Mouse (Mus musculus): Measurements from ENCODE around the gene Pax5. TPM values are rescaled to one million over a fixed set of nuclear protein-coding genes. Genes with fewer than 3 reads are reported as not detected.

The Pax5 gene
- polyA plus RNA-seq, 1 experiment from 2014 or later, result 0.34 TPM

GRCm38 (mm10) chr4:44664004-44664766 lies 46.1 kb downstream of the Pax5 start:
- Histone ChIP-seq H3K27ac (ENCODE audit: low read length) (no peak overlapping the region), H3K9me3 (replicated peaks; ENCODE audit: control insufficient read depth, low read length) (no peaks in the 10 kb centered on the region), H3K27me3 (ENCODE audit: control insufficient read depth, insufficient read depth, low read length) (peaks cover 51% of the 10 kb centered on the region), H3K4me2 (ENCODE audit: low read depth, low read length) (peak overlapping the region; percentile 88), H3K9ac (ENCODE audit: low read length) (peak overlapping the region; percentile 39), H3K4me1 (ENCODE audit: control insufficient read depth, insufficient read depth, low read length) (peaks cover 5% of the 10 kb centered on the region; the same call in 1 of the 2 replicates), H3K36me3 (ENCODE audit: control insufficient read depth, insufficient read depth) (no peaks in the 10 kb centered on the region), H3K4me3 (ENCODE audit: low read length) (peak overlapping the region; percentile 59)
- ATAC-seq (replicated peaks; ENCODE audit: extremely low read depth, insufficient read depth, low FRiP score), result no peak
- WGBS, result under 1% methylated on average over 81 of the region's 81 CpGs

GRCm38 (mm10) chr4:44663489-44663888 lies 46.8 kb downstream of the Pax5 start:
- Histone ChIP-seq H3K4me2 (ENCODE audit: low read depth, low read length) (peak overlapping the region; percentile 88), H3K9me3 (replicated peaks; ENCODE audit: control insufficient read depth, low read length) (no peaks in the 10 kb centered on the region), H3K36me3 (ENCODE audit: control insufficient read depth, insufficient read depth) (no peaks in the 10 kb centered on the region), H3K4me1 (ENCODE audit: control insufficient read depth, insufficient read depth, low read length) (peaks cover 5% of the 10 kb centered on the region; the same call in 1 of the 2 replicates), H3K27ac (ENCODE audit: low read length) (no peak overlapping the region), H3K4me3 (ENCODE audit: low read length) (peak overlapping the region; percentile 59), H3K9ac (ENCODE audit: low read length) (no peak overlapping the region), H3K27me3 (ENCODE audit: control insufficient read depth, insufficient read depth, low read length) (peaks cover 51% of the 10 kb centered on the region)
- 20% methylated on average over 10 of the region's 10 CpGs for WGBS
- ATAC-seq (replicated peaks; ENCODE audit: extremely low read depth, insufficient read depth, low FRiP score), result no peak

- H3K9me3 ChIP-seq (replicated peaks; ENCODE audit: control insufficient read depth, low read length), result no peaks in the 10 kb centered on the region; the same call in 1 of the 2 replicates
- ATAC-seq (replicated peaks; ENCODE audit: extremely low read depth, insufficient read depth, low FRiP score), result no peak
- no peak overlapping the region for H3K27ac ChIP-seq (ENCODE audit: low read length)
- no peak overlapping the region for H3K9ac ChIP-seq (ENCODE audit: low read length)
- no peak overlapping the region for H3K4me3 ChIP-seq (ENCODE audit: low read length)
- 82% methylated on average over 4 of the region's 4 CpGs for WGBS
- H3K4me2 ChIP-seq (ENCODE audit: low read depth, low read length), result no peak overlapping the region
- H3K36me3 ChIP-seq (ENCODE audit: control insufficient read depth, insufficient read depth), result no peaks in the 10 kb centered on the region
- H3K4me1 ChIP-seq (ENCODE audit: control insufficient read depth, insufficient read depth, low read length), result no peaks in the 10 kb centered on the region
- no peaks in the 10 kb centered on the region for H3K27me3 ChIP-seq (ENCODE audit: control insufficient read depth, insufficient read depth, low read length)
These were observed 65.1 kb downstream of the Pax5 start for GRCm38 (mm10) chr4:44645181-44645580.

- Histone ChIP-seq H3K9me3 (replicated peaks; ENCODE audit: control insufficient read depth, low read length) (no peaks in the 10 kb centered on the region; the same call in 1 of the 2 replicates), H3K4me1 (ENCODE audit: control insufficient read depth, insufficient read depth, low read length) (no peaks in the 10 kb centered on the region), H3K9ac (ENCODE audit: low read length) (no peak overlapping the region), H3K27me3 (ENCODE audit: control insufficient read depth, insufficient read depth, low read length) (no peaks in the 10 kb centered on the region), H3K36me3 (ENCODE audit: control insufficient read depth, insufficient read depth) (no peaks in the 10 kb centered on the region), H3K27ac (ENCODE audit: low read length) (no peak overlapping the region), H3K4me3 (ENCODE audit: low read length) (no peak overlapping the region), H3K4me2 (ENCODE audit: low read depth, low read length) (no peak overlapping the region)
- 69% methylated on average over 12 of the region's 12 CpGs for WGBS
- ATAC-seq (replicated peaks; ENCODE audit: extremely low read depth, insufficient read depth, low FRiP score), result no peak
These were observed 68.3 kb downstream of the Pax5 start for GRCm38 (mm10) chr4:44641831-44642587.

GRCm38 (mm10) chr4:44635618-44636017 lies 74.7 kb downstream of the Pax5 start:
- Histone ChIP-seq H3K27me3 (ENCODE audit: control insufficient read depth, insufficient read depth, low read length) (no peaks in the 10 kb centered on the region), H3K36me3 (ENCODE audit: control insufficient read depth, insufficient read depth) (no peaks in the 10 kb centered on the region), H3K4me2 (ENCODE audit: low read depth, low read length) (no peak overlapping the region), H3K9ac (ENCODE audit: low read length) (no peak overlapping the region), H3K9me3 (replicated peaks; ENCODE audit: control insufficient read depth, low read length) (0 out of 2 replicates have a peak, but pooled peaks cover 2% of the 10 kb centered on the region), H3K27ac (ENCODE audit: low read length) (no peak overlapping the region), H3K4me1 (ENCODE audit: control insufficient read depth, insufficient read depth, low read length) (no peaks in the 10 kb centered on the region; the same call in 1 of the 2 replicates), H3K4me3 (ENCODE audit: low read length) (no peak overlapping the region)
- no peak for ATAC-seq (replicated peaks; ENCODE audit: extremely low read depth, insufficient read depth, low FRiP score)
- 73% methylated on average over 3 of the region's 3 CpGs for WGBS

GRCm38 (mm10) chr4:44633694-44634524 lies 76.4 kb downstream of the Pax5 start:
- Histone ChIP-seq H3K27me3 (ENCODE audit: control insufficient read depth, insufficient read depth, low read length) (no peaks in the 10 kb centered on the region), H3K36me3 (ENCODE audit: control insufficient read depth, insufficient read depth) (no peaks in the 10 kb centered on the region), H3K9ac (ENCODE audit: low read length) (no peak overlapping the region), H3K4me1 (ENCODE audit: control insufficient read depth, insufficient read depth, low read length) (no peaks in the 10 kb centered on the region; the same call in 1 of the 2 replicates), H3K9me3 (replicated peaks; ENCODE audit: control insufficient read depth, low read length) (0 out of 2 replicates have a peak, but pooled peaks cover 2% of the 10 kb centered on the region), H3K27ac (ENCODE audit: low read length) (no peak overlapping the region), H3K4me2 (ENCODE audit: low read depth, low read length) (no peak overlapping the region), H3K4me3 (ENCODE audit: low read length) (no peak overlapping the region)
- no peak for ATAC-seq (replicated peaks; ENCODE audit: extremely low read depth, insufficient read depth, low FRiP score)
- 15% methylated on average over 12 of the region's 12 CpGs for WGBS

- Histone ChIP-seq H3K4me3 (ENCODE audit: low read length) (no peak overlapping the region), H3K36me3 (ENCODE audit: control insufficient read depth, insufficient read depth) (no peaks in the 10 kb centered on the region), H3K27me3 (ENCODE audit: control insufficient read depth, insufficient read depth, low read length) (no peaks in the 10 kb centered on the region), H3K4me2 (ENCODE audit: low read depth, low read length) (no peak overlapping the region), H3K9me3 (replicated peaks; ENCODE audit: control insufficient read depth, low read length) (no peaks in the 10 kb centered on the region), H3K4me1 (ENCODE audit: control insufficient read depth, insufficient read depth, low read length) (no peaks in the 10 kb centered on the region; the same call in 1 of the 2 replicates), H3K27ac (ENCODE audit: low read length) (no peak overlapping the region), H3K9ac (ENCODE audit: low read length) (no peak overlapping the region)
- WGBS, result 52% methylated on average over 6 of the region's 6 CpGs
- ATAC-seq (replicated peaks; ENCODE audit: extremely low read depth, insufficient read depth, low FRiP score), result no peak
These were observed 80.2 kb downstream of the Pax5 start for GRCm38 (mm10) chr4:44630059-44630458.

- Histone ChIP-seq H3K4me3 (ENCODE audit: low read length) (no peak overlapping the region), H3K27ac (ENCODE audit: low read length) (no peak overlapping the region), H3K4me2 (ENCODE audit: low read depth, low read length) (no peak overlapping the region), H3K9me3 (replicated peaks; ENCODE audit: control insufficient read depth, low read length) (no peaks in the 10 kb centered on the region), H3K36me3 (ENCODE audit: control insufficient read depth, insufficient read depth) (no peaks in the 10 kb centered on the region), H3K4me1 (ENCODE audit: control insufficient read depth, insufficient read depth, low read length) (no peaks in the 10 kb centered on the region), H3K27me3 (ENCODE audit: control insufficient read depth, insufficient read depth, low read length) (no peaks in the 10 kb centered on the region), H3K9ac (ENCODE audit: low read length) (no peak overlapping the region)
- no peak for ATAC-seq (replicated peaks; ENCODE audit: extremely low read depth, insufficient read depth, low FRiP score)
These were observed 82.4 kb downstream of the Pax5 start for GRCm38 (mm10) chr4:44627890-44628289.
